Mouse (Mus musculus) activated CD4-positive, CD25-positive, alpha-beta regulatory T cell, adult 4 months (primary cell): ENCODE measurements around the gene Ubxn6. TPM values are rescaled to one million over a fixed set of nuclear protein-coding genes. Genes with fewer than 3 reads are reported as not detected.

ENCODE experiments used
- ATAC-seq: one replicate; pipeline ENCODE4 v1.8.0; 2017
- polyA plus RNA-seq, 2 experiments: library from polyadenylated mRNA; unstranded; fragments of 100-300 nt; shearing (Covaris generic); gene quantifications; one replicate each; pipeline ENCODE4 v1.2.1; 2017

The Ubxn6 gene
- polyA plus RNA-seq, 2 experiments from 2014 or later, result 33.8 to 42.1 TPM

DNA sequence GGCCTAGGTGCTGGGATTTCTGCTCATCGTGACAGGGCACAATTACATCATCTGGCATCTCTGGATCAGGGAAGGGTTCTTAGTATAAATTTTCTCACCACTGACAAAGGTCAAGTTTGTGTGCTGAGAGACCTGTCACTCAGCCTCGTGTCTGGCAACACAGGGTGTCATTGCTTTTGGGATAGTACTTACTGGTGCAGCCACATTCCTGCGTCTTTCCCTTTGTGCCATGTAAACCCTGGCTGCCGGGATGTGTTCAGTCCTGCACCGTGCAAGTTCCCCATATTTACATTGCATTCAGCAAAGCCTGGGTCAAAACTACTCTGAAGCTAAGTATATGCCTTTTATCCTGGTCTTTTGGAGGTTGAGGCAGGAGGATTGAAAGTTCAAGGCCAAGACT is 23.5 kb downstream of the Ubxn6 start:
- no peak for ATAC-seq

DNA sequence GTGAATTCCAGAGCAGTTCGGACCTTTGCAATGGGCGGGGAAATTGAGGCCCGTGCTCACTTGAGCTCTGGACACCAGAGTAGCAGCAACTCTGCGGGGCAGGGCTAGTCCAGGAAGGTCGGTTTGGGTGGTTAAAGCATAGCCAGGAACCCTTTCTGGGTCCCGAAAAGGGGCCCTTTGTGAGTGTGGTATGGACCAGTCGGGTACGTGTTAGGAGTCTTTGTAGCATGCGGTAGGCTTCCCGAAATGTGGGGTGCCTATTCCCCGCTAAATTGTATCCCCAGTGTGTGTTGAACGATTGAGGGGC is 34.0 kb downstream of the Ubxn6 start:
- no peak for ATAC-seq

DNA sequence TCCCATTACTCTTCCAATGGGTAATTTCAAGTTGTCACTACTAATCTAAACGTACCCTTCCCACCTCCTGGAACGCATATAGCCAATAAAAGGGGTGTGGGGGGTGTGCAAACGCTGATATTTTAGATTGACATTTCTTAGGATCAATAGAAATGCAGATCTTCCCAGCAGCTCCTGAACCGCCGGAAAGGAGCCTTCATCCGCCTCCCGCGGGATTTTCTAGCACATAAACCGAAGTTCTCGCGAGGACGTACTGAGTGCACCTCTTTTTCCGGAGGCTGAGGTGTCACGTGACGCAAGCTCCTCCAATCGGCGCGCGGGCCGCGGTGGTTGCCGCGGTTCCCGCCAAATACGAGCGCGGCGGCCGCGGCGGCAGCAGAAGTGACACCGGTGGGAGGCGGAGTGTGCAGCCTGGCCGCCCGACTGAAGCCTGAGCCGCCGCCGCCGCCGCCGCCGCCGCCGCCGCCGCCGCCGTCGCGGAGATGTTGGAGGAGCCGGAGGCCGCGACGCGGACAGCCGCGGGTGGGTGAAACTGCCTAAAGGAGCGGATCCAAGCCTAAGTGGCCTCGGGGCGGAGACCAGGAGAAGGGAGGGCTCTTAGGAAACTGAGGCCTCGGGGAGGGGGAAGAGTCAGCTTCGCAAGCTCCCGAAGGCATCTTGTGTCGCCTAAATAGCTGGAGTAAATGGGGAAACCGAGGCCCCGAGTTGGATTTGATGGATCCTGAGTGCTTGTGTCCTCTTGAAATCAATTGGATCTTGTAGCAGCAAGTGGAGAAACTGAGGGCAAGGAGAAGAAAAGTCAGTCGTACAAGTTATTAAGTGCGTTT is 34.6 kb downstream of the Ubxn6 start, which contains the start of gene Chaf1a:
Chaf1a (plus strand) TSS at position 410 of the 827 bp plus-strand sequence.
- peak; percentile 74 for ATAC-seq

DNA sequence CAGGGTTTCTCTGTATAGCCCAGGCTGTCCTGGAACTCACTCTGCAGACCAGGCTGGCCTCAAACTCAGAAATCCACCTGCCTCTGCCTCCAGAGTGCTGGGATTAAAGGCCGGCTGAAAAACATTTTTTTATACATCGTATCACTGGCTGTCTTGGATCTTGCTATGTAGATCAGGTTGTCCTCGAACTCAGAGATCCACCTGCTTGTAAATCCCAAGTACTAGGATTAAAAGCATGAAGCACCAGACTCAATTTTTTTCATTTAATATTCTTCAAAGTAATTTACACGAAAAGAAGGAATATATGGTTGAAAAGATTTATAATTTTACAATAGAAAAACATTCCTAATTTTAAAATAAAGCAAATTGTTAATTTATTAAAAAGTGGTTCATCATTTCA is 35.5 kb downstream of the Ubxn6 start:
- no peak for ATAC-seq

DNA sequence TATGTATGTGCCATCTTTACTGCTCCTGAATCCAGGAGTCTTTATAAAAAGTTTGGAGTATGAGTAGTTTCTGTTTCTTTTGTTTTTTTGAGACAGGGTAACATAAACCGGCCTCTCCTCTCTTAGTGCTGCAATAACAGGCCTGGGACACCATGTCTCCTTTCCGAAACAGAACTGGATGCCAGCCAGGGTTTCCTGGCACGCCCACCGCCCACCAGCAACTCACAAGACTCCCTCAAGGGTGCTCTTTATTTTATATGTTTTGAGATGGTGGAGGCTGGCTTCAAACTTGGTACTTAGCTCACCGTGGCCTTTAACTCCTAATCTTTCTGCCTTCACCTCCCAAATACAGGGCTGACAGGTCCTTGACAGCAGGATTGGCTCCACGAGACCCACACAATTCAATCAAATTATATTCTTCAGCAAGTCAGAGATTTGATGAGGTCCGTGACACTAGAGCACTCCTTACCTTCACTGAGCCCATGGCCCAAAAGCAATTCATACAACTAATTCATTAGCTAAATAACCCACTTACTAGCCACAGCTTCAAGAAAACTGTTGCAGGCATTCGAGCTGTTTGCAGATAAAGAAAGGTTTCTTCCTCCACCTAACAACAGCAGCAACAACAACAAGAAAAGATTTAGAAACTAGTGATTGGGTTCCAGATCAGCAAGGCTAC is 36.1 kb downstream of the Ubxn6 start:
- ATAC-seq, result no peak

DNA sequence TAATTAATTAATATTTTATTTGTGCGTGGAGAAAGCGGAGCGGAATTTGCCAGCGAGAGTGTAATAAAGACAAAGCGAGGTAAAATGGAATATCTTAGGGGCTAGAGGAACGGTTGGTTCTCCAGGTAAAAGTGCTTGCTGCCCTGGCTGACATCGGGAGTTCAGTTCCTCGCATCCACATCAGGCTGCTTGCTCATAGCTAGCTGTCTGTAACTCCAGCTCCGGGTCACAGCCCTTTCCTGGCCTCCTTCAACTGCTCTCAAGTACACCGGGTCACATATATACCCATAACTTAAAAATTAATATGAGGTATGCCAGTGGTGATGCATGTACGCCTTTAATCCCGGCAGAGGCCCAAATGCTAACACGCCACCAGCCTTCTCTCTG is 37.9 kb downstream of the Ubxn6 start:
- no peak for ATAC-seq

DNA sequence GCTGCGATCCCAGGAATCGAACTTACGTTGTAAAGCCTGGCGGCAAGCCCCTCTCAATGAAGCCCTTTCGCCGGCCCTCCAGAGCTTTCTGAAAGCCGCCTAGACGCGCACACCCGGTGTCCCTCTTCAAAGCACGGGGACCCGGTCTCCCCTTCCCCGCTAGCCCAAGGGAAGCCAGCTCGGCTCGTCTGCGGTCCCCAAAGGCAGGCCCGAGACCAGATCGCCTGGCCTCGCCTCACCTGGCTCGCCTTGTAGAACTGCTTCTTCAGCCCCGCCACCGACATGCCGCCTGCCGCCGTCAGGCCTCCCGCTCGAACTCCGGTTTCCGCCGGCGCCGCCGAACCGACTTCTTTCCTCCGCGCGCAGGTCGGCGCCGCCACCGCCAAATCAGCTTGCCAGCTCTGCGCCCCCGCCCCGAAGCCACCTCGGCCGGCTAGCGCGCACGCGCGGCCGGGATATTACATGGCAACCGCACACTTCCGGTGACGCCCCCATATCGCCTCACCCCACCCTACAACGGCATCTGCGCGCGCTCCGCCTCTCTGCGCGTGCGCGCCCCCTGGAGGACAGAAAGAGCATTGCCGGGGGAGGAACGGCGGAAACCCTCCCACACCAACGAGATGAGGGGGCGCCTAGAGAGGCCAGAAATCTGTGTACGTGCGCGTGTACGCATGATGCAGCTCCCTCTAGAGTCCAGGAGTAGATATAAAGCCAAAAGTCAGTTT is 38.5 kb downstream of the Ubxn6 start, which contains the start of gene Sh3gl1:
Sh3gl1 (minus strand) TSS at position 460 of the 725 bp plus-strand sequence.
- ATAC-seq, result peak; percentile 68

DNA sequence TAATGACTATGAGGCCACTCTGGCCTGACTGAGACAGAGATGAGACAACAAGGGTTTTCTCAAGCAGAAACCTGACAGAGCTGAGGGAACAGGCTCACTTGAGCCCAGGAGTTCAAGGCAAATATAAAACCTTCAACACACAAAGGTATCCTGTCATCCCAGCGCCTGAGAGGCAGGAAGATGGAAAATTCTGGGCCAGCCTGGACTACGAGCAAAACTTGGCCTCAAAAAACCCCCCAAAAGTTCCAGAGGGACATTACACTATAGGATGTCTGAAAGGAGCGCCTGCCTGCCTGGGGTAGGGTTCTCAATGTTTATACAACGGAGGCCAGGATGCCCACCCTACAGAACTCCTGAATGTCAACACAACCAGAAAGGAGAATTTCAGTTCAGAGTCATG is 39.6 kb downstream of the Ubxn6 start:
- no peak for ATAC-seq

DNA sequence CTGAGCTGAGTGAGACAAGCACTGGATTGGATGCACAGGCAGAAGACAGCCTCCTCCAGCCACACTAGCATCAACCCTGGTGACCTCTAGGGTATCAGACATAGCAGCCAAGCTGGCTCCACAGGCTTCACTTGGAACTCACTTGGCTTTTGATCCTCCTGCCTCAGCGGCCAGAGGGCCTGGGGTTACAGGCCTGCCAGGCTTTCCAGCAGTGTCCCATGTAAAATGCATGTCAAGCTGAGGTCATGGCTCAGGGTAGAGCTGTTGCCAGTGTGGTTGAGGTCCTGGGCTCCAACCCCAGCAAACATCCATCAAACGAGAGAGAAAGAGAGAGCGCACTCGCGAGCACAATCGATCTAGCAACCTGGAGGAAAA is 40.1 kb downstream of the Ubxn6 start:
- no peak for ATAC-seq

DNA sequence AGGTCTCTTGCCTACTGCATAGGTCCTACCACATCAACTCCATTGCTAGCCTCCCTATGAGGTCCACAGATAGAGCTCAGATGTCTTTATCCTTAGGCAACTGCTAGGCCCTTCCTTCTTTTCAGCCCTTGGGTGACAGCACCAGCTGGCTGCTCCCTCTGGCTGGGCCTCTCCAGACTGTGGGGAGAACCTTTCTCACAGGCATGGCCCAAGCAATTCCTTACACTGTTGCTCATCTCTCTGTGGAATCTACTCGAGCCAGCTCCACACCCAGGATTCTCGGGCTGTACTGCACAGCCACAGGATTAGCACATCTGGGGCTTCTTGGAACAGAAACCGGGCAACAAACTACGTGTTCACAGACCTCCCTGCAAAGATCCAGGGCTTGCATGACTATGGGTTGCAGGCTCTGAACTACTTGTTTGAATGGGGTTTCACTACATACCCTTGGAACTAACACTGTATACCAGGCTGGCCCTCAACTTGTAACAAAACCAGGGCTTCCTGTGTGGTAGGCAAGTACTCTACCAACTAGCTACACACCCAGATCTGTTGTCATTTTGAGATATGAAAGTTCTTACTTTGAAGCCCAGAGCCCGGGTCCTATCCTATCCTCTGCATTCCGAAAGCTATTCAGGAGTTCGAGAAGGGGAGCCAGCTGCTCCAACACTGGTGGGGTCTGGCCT is 40.6 kb downstream of the Ubxn6 start:
- ATAC-seq, result peak; percentile 41

DNA sequence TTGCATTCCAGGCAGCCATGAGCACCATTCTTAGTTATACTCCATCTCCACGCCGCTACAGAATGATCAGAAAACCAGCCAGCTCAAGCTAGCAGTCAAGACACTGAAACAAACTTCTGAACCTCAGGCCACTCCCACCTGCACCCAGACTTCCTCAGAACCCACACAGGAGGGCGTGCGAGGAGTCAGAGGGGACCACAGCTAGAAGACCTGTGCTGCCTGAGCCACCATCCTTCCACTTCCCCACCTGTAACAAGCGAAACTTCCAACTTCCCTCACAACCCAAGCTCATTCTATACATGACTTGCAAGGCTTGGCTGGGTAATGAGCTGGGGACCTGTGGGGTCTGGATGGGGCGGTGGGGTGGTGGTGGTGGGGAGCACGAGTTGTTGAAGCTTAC is 42.0 kb downstream of the Ubxn6 start:
- ATAC-seq, result no peak

DNA sequence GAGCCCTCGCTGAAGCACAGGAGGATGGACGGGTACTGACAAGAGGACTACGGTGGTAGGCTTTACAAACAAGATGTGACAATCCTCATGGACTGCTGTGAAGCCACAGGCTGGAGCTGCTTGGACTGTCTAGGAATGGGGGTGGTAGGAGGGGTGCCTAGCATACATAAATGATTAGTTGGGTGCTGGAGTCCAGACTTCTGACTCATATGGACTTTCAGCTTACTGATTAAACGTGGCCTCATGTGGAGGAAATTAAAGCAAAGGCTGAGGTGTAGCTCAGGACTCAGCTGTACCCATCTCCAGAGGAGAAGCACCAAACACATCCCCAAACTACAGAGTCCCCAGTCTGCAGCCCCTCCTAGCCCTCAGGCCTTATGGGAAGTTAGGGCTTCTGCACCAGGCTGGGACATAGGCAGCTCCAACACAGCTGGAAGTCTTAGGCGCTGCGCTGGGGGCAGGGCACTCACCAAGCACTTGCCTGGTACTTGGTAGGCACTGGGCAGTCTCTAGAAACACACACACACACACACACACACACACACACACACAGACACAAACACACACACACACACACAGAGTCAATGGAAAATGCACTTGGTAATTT is 42.6 kb downstream of the Ubxn6 start:
- ATAC-seq, result no peak

DNA sequence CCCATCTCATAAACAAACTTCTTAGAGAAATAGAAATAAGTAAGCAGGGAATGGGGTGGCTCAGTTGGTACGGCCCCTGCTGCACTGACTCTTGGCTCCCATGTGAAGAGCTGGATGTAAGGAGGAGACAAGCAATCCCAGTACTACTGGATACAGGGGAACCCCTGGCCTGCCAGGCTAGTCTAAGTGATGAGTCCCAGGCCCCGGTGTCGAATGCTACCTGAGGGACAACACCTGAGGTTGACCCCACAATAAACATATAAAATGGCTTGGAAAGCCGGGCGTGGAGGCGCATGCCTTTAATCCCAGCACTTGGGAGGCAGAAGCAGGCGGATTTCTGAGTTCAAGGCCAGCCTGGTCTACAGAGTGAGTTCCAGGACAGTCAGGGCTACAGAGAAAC is 43.4 kb downstream of the Ubxn6 start:
- no peak for ATAC-seq

DNA sequence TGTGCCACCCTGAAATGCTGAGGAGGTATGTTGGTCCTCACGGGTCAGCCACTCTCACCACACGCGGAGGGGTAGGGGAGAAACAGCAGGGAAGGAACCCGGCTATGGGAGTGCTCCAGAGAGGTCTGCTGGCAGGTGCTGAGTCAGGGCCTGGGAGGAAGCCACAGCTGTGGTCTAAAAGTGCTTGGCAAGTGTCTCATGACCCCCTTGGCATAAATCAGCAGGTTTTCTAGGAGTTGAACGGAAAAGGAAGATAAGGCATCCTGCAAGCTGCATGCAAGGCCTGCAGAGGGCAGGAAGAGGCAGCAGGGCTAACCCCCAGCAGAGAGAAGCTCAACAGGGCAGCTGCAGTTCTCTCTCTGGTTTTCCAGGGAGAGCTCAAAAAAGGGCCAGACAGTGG is 43.9 kb downstream of the Ubxn6 start:
- ATAC-seq, result no peak

DNA sequence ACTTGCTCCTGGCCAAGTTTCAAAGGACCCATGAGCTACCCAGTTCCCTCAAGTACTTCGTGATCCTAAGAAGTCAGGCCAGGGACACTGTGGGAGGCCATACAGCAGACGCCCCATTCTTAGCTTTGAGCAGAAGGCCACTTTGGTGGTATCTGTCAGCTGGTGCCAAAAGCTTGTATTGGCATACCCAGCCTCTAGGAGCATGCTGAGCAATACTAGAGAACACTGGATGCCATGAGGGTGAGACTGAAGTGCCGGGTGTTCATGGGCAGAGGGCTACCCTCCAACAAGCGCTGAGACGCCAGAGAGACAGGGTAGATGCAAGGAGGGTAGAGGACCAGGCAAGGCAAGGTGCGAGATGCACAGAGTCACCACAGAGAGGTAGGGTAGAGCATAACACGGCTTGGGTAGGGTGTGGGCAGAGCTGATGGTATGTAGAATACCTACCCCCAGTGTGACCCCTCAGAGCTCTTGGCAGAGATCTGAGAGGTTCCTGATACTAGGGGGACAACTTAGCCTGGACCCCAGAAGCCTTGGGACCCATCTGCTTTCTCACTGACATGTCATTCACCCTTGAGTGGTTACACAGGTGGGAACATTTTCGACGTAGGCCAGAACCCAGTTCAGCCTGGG is 44.5 kb downstream of the Ubxn6 start:
- ATAC-seq, result no peak

DNA sequence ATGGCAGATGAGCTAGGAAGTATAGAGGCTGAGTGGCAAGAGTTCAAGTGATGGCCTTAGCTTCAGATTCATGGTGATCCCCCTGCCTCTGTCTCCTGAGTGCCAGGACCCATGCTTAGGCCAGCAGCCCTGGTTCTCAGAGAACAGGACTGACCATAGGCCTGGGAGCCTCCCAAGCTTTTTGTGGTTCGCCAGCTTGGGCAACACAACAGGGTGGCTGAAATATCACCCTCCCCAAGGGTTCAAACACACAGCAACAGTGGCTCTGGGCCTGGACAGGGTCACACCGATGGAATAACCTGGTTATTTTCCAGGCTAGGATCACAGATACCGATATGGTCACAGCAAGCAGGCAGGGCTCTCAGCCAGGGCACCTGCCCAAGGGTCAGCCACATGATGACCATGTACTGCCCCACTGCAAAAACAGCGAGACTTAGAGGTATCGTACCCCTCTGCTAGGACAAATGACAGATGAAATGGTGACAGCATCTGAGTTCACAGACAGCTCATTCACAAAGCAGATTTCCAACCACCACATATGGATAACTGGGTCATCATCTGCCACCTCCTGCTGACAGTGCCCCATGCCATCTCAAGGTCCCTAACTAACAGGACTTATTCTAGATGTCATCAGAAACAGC is 46.9 kb downstream of the Ubxn6 start:
- no peak for ATAC-seq

DNA sequence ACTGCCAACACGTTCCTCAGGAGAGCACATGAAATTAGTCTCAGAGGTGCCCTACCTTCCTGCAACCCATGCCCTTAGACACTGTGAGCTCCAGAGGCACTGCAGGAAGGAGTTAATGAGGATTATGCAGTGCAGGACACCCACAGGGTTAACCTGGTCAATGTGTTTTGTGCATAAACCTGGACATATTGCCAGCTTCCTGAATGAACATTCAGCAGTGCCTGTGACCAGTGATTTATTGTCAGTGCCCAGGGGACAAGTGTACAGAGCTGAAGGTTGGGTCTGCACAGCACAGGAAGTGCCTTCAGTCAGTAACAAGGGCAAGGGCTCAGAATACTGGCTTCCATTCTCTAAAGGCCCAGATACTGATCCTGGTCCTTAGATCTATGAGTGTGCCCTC is 47.9 kb downstream of the Ubxn6 start:
- ATAC-seq, result no peak

DNA sequence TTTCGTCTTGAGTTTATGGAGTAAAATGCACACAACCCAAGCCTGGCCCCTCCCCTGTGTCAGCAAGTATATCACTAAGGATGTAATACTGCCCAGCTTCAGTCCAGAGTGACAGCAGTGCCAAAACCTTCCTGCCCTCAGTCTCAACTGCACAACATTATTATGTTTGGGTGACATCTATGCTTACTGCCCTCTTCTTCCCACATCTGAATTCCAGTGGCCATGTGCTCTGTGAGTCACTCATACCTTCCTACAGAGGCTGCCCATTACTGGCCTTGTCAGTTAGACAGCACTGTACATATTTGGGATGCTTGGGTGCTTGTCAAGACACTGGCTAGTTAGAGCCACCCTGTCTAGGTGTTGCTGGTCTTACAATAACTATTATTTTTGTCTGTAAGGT is 48.5 kb downstream of the Ubxn6 start:
- ATAC-seq, result no peak

DNA sequence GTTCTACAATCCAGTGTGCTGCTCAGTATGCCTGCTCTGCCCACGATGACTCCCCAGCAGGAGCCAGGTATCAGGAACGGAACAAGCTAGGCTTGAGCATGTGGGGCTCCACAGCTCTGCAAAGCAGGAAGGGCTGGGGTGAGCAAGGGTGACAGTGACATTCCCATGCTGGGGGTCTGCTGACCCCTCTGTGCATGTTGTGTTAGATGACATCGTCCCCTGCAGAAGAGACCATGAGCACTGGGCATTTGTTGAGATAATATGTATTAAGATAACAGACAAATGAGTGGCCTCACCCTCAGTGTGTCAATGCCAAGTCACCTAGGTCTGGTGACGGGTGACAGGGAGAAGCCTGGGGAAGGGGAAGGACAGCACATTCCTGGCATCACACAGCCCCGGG is 49.9 kb downstream of the Ubxn6 start:
- no peak for ATAC-seq

DNA sequence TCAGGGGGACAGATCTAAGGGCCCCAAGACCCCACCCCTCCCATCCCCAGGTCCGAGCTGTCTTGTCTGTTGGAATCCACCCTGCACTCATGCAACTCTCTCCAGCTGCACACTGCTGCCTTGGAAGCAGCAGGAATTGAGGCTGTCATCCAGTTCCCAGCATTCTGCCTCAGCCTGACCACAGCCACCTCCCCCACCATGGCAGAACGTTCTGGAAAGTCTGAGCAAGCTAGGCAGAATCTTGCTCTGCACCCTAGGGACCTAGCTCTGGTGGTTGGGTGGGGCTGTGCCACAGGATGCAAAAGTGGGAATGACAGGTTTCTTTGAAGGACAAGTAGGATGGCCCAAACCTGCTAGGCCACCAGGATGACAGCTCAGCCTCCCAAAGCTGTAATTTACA is 50.4 kb downstream of the Ubxn6 start:
- no peak for ATAC-seq

DNA sequence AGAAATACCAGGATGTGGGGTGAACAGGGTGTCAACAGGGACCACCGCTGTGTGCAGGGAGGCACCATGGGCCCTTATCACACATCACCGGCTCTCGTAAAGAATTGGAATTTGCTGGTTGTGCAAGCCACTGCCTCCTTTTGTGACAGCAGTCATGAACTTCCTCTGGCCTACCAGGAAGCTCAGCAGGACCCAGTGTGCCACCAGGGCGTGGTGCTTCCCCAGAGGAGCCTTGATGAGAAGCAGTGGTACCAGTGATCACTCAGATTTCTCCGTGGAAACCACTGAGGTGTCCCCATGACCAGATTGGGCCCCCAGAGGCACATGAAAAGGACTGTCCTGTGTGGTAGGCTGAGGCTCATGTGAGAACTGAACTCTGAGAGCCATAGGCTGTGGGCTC is 51.4 kb downstream of the Ubxn6 start:
- peak; percentile 31 for ATAC-seq

DNA sequence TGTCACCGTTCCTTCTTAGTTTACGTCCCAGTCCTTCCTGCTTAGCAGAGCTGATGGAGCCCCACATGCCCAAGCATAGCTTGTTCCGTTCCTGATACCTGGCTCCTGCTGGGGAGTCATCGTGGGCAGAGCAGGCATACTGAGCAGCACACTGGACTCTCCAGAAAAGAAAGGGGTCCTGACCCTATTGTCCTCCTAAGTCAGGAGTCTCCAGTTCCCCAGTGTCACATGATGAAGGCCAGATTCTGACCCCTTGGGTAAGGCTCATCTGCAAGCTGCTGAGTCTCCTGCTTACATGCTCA is 51.9 kb downstream of the Ubxn6 start:
- ATAC-seq, result no peak
